Mouse (Mus musculus) liver, embryonic 14.5 days (tissue): ENCODE results near the gene Tnrc18.

ENCODE experiments used
- CTCF ChIP-seq: IDR thresholded peaks from 2 replicates; pipeline ENCODE4 v1.5.1; 2016; ENCODE audit warnings: antibody characterized with exemption, low read depth, control low read depth
- EP300 ChIP-seq: IDR thresholded peaks from 2 replicates; pipeline ENCODE4 v1.6.1; 2016; ENCODE audit warnings: antibody characterized with exemption, low read depth

DNA sequence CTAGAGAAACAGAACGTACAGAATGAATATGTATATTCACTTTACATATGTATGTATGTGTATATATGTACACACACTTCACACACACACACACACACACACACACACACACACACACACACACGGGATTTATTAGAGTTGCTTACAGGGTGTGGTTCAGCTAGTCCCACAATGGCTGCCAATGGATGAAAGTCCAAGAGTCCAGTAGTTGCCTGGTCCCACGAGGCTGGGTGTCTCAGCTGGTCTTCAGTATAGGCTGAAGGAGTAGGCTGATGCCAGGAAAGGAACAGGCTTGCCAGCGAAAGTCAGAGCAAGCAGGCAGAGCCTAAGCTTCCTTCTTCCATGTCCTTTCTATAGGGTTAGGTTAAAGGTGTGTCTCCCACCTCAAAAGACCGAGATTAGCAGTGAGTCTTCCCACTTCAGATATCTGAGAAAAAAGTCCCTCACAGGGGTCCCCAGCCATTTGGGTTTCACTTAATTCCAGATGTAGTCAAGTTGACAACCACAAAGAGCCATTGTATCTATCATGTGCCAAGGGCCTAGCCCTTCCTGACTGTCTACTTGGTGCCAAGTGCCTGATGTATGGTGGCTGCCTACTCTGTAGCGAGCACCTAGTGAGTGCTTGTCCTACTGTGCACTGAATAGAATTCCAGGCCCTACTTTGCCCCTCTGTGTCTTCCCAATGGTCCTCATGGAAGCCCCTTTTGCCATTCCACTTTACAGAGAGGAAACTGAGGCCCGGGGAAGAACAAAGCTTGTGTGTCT is 33.6 kb upstream of the Tnrc18 start:
- TF ChIP-seq CTCF (no peak), EP300 (no peak)
